ENCODE assay signal across 25 mouse cellular contexts in the genomic region with DNA sequence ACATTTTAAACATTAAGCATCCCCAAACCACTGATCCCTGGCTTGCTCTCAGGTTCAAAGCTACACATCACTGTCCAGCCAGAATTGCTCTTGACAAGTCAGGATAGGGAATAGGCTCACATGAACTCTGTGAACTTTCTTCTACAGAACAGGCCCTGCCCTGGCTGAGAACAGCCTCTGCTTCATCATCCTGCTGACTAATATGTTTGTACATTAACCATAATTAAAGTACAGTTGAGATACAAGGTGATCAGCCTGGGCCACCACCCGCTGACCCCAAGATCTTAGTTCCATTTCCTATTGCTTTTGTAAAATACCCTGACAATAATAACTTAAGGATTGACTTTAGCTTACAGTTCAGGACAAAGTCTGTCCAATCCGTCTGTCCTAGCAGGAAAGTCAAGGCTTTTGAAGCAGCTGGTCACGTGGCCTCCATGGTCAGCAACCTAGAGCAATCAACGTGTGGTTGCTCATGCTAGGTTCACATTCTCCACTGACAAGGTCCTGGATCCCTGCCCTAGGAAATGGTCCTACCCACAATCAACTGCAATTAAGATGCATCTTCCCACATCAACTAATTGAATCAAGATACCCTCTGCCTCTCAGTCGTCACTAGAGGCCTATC.
DNase-seq lines count a peak whose midpoint lies in the region; ATAC-seq and TF ChIP-seq lines count a peak whose summit lies in the region.
"Had no signal": no experiment of that assay in that cellular context is flagged by ENCODE, and none has a peak within 500 bp of the region (broad histone marks: within the 10 kb centered on the region; RNA-seq: fewer than 3 reads in every experiment).

No protein-coding gene starts in this region.

- peak; percentile 82 for DNase-seq in kidney, adult 2 months
- peak; percentile 54 for DNase-seq in kidney, postnatal 14 days
- DNase-seq in stomach, postnatal 0 days (ENCODE audit: low spot score), result no peak
- DNase-seq in adipocyte (ENCODE audit: low spot score), result no peak
- DNase-seq in cerebellum, adult 8-10 months, result no peak
- DNase-seq: adrenal gland, adult 8-10 months; adrenal gland, postnatal 36 days; cerebellum, adult 2 months; cerebellum, postnatal 14 days; embryo, embryonic 11 days; gastrocnemius, adult 2 months; gastrocnemius, postnatal 25 days; heart, adult 18-20 months; heart, postnatal 14 days had no signal

- TF ChIP-seq CTCF in kidney, adult 2 months (conservative IDR thresholded peaks at IDR 0.05; ENCODE audit: insufficient read depth, insufficient read length, low read depth, low read length), result no peak
- TF ChIP-seq CTCF in intestine, postnatal 0 days (IDR thresholded peaks at IDR 0.05; ENCODE audit: low read depth), result no peak
- no peak for TF ChIP-seq CTCF in stomach, postnatal 0 days (IDR thresholded peaks at IDR 0.05; ENCODE audit: low read depth)

- H3K27me3 ChIP-seq in kidney, adult 2 months (replicated peaks; ENCODE audit: control insufficient read depth, insufficient read depth, low read length), result no peaks in the 10 kb centered on the region
- H3K27me3 ChIP-seq in kidney, embryonic 14.5 days (ENCODE audit: control insufficient read depth, insufficient read depth, low read length), result no peaks in the 10 kb centered on the region
- no peaks in the 10 kb centered on the region for H3K27me3 ChIP-seq in intestine, postnatal 0 days (replicated peaks; ENCODE audit: control insufficient read depth, insufficient read depth, low read length)
- H3K27me3 ChIP-seq in stomach, postnatal 0 days (ENCODE audit: control insufficient read depth, insufficient read depth, low read length), result no peaks in the 10 kb centered on the region
- H3K27me3 ChIP-seq: CH12.LX; embryonic facial prominence, embryonic 13.5 days; forebrain, embryonic 13.5 days; heart, embryonic 15.5 days; hindbrain, embryonic 13.5 days; Patski had no signal

- peaks cover 1% of the 10 kb centered on the region; the same call in 1 of the 2 replicates for H3K36me3 ChIP-seq in kidney, adult 2 months (ENCODE audit: control insufficient read depth, insufficient read depth, low read length)
- peaks cover 10% of the 10 kb centered on the region; the same call in 1 of the 2 replicates for H3K36me3 ChIP-seq in kidney, embryonic 14.5 days (ENCODE audit: control insufficient read depth, insufficient read depth, low read length)
- 0 out of 2 replicates have a peak, but pooled peaks cover 6% of the 10 kb centered on the region for H3K36me3 ChIP-seq in intestine, postnatal 0 days (ENCODE audit: control insufficient read depth, insufficient read depth)
- H3K36me3 ChIP-seq in stomach, postnatal 0 days (ENCODE audit: control insufficient read depth, insufficient read depth, low read length), result no peaks in the 10 kb centered on the region

- no peak for TF ChIP-seq POLR2A in kidney, adult 2 months (IDR thresholded peaks at IDR 0.05; ENCODE audit: low read depth, low read length)

- 59% methylated on average over 5 of the region's 5 CpGs for WGBS in kidney, adult 2 months
- 94% methylated on average over 5 of the region's 5 CpGs for WGBS in kidney, embryonic 14.5 days
- 47% methylated on average over 5 of the region's 5 CpGs for WGBS in intestine, postnatal 0 days
- 79% methylated on average over 5 of the region's 5 CpGs for WGBS in stomach, postnatal 0 days

- H3K9ac ChIP-seq in kidney, embryonic 14.5 days (ENCODE audit: low read depth, low read length), result no peak overlapping the region
- no peak overlapping the region for H3K9ac ChIP-seq in intestine, postnatal 0 days (ENCODE audit: low read depth, low read length)
- H3K9ac ChIP-seq in stomach, postnatal 0 days (ENCODE audit: low read length), result no peak overlapping the region
- H3K9ac ChIP-seq: embryonic facial prominence, embryonic 13.5 days; forebrain, embryonic 13.5 days; heart, embryonic 15.5 days; hindbrain, embryonic 13.5 days had no signal

- no peak overlapping the region for H3K4me3 ChIP-seq in kidney, adult 2 months (ENCODE audit: insufficient read depth, low read depth, low read length)
- no peak overlapping the region for H3K4me3 ChIP-seq in kidney, embryonic 14.5 days (ENCODE audit: low read length)
- no peak overlapping the region for H3K4me3 ChIP-seq in intestine, postnatal 0 days (ENCODE audit: low read depth, low read length)
- H3K4me3 ChIP-seq in stomach, postnatal 0 days (ENCODE audit: low read depth, low read length), result no peak overlapping the region
- H3K4me3 ChIP-seq: embryonic facial prominence, embryonic 13.5 days; forebrain, embryonic 13.5 days; gastrocnemius, adult 2 months; heart, embryonic 15.5 days; hindbrain, embryonic 13.5 days had no signal

- H3K4me1 ChIP-seq in kidney, adult 2 months (ENCODE audit: control insufficient read depth, insufficient read depth, low read length), result peaks cover 21% of the 10 kb centered on the region
- H3K4me1 ChIP-seq in kidney, embryonic 14.5 days (ENCODE audit: control insufficient read depth, insufficient read depth, low read length), result no peaks in the 10 kb centered on the region
- H3K4me1 ChIP-seq in intestine, postnatal 0 days (replicated peaks; ENCODE audit: control insufficient read depth, insufficient read depth, low read length), result no peaks in the 10 kb centered on the region; the same call in 1 of the 2 replicates
- H3K4me1 ChIP-seq in stomach, postnatal 0 days (replicated peaks; ENCODE audit: control insufficient read depth, insufficient read depth), result no peaks in the 10 kb centered on the region
- H3K4me1 ChIP-seq: embryonic facial prominence, embryonic 13.5 days; forebrain, embryonic 13.5 days; heart, embryonic 15.5 days; hindbrain, embryonic 13.5 days had no signal

- H3K27ac ChIP-seq in kidney, adult 2 months (ENCODE audit: insufficient read depth, low read depth, low read length), result 0 out of 2 replicates have a peak overlapping the region, but pooled peaks have one; percentile 6
- H3K27ac ChIP-seq in kidney, embryonic 14.5 days (ENCODE audit: low read depth, low read length), result no peak overlapping the region
- H3K27ac ChIP-seq in intestine, postnatal 0 days (ENCODE audit: low read depth, low read length), result peak overlapping the region; percentile 84
- no peak overlapping the region for H3K27ac ChIP-seq in stomach, postnatal 0 days (replicated peaks)
- H3K27ac ChIP-seq: embryonic facial prominence, embryonic 13.5 days; forebrain, embryonic 13.5 days; gastrocnemius, adult 2 months; heart, embryonic 15.5 days; hindbrain, embryonic 13.5 days; hindbrain, postnatal 0 days had no signal

- H3K9me3 ChIP-seq in kidney, embryonic 14.5 days (ENCODE audit: control insufficient read depth, low read length), result 0 out of 2 replicates have a peak, but pooled peaks cover 5% of the 10 kb centered on the region
- no peaks in the 10 kb centered on the region for H3K9me3 ChIP-seq in intestine, postnatal 0 days (ENCODE audit: control insufficient read depth)
- H3K9me3 ChIP-seq in stomach, postnatal 0 days (ENCODE audit: control insufficient read depth, low read length), result no peaks in the 10 kb centered on the region
- H3K9me3 ChIP-seq: forebrain, embryonic 13.5 days; heart, embryonic 15.5 days; hindbrain, embryonic 13.5 days had no signal

- ATAC-seq in kidney, embryonic 14.5 days (ENCODE audit: low FRiP score, low TSS enrichment), result no peak
- peak; percentile 83 for ATAC-seq in intestine, postnatal 0 days
- peak; percentile 72 for ATAC-seq in stomach, postnatal 0 days (ENCODE audit: low FRiP score, low TSS enrichment)
- ATAC-seq: activated CD4-positive, CD25-positive, alpha-beta regulatory T cell, adult 4 months; hindbrain, postnatal 0 days; Patski had no signal

- TF ChIP-seq EP300 in stomach, postnatal 0 days (optimal IDR thresholded peaks at IDR 0.05), result no peak

- no peak overlapping the region for H3K4me2 ChIP-seq in kidney, embryonic 14.5 days (replicated peaks; ENCODE audit: low read depth, low read length)
- no peak overlapping the region for H3K4me2 ChIP-seq in intestine, postnatal 0 days (replicated peaks; ENCODE audit: low read depth)
- H3K4me2 ChIP-seq in stomach, postnatal 0 days (replicated peaks; ENCODE audit: low read depth), result no peak overlapping the region
- H3K4me2 ChIP-seq: embryonic facial prominence, embryonic 13.5 days; forebrain, embryonic 13.5 days; heart, embryonic 11.5 days; heart, embryonic 15.5 days; hindbrain, embryonic 13.5 days had no signal

Comparison
In these comparisons a context has a peak if more than half of its experiments do, and no peak if none do; other contexts are left out.
1. H3K27ac ChIP-seq: peak in kidney, adult 2 months (single experiment) and intestine, postnatal 0 days (single experiment); none in kidney, embryonic 14.5 days (single experiment) and stomach, postnatal 0 days (single experiment).
2. DNase-seq: peak in kidney, adult 2 months (single experiment) and kidney, postnatal 14 days (single experiment); none in stomach, postnatal 0 days (single experiment), adipocyte (single experiment) and cerebellum, adult 8-10 months (single experiment).